Mouse (Mus musculus) MEL (cell line): ENCODE data around the gene Snx29.

Experiments
- CTCF ChIP-seq, 3 experiments: IDR thresholded peaks in 2 of 3; conservative IDR thresholded peaks in 1 of 3; 2 replicates each; pipeline ENCODE4 v1.5.1; 2011 to 2012; ENCODE audit warnings: low read length in 3 of 3, low read depth in 2 of 3, mild to moderate bottlenecking in 2 of 3, improper control_type of control experiment in 1 of 3, inconsistent platforms in 1 of 3, mixed read lengths in 1 of 3, moderate library complexity in 1 of 3; ENCODE audit not compliant: control insufficient read depth in 1 of 3, insufficient read depth in 1 of 3, poor library complexity in 1 of 3, severe bottlenecking in 1 of 3
- HCFC1 ChIP-seq: IDR thresholded peaks from 2 replicates; pipeline ENCODE4 v1.6.1; 2012; ENCODE audit warnings: low read depth, mild to moderate bottlenecking, inconsistent platforms, low read length, improper control_type of control experiment, moderate library complexity
- JUND ChIP-seq: IDR thresholded peaks from 2 replicates; pipeline ENCODE4 v1.6.1; 2011; ENCODE audit warnings: low read depth, mild to moderate bottlenecking, improper control_type of control experiment, low read length
- MXI1 ChIP-seq: IDR thresholded peaks from 2 replicates; pipeline ENCODE4 v1.6.1; 2011; ENCODE audit warnings: mild to moderate bottlenecking, low read depth, low read length, improper control_type of control experiment
- ZC3H11A ChIP-seq: IDR thresholded peaks from 2 replicates; pipeline ENCODE4 v1.6.1; 2012; ENCODE audit warnings: low read depth, mild to moderate bottlenecking, inconsistent platforms, low read length, improper control_type of control experiment

DNA sequence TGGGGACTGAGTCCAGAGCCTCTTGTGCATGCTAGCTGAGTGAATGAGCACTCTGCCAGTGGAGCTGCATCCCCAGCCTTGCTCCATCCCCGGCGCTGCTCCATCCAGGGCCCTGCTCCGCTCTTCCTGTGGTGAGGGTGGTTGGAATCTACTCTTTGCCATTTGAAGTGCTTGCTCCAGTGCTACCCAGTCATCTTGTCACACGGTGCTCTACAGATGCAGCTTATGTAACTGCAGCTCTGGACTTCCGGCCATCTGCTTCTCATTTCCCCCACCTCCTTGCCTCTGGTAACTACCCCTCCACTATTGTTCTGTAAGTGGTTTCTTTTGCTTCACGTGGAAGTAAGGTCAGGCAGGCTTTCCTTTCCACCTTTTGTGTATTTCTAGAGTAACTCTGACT is 5.4 kb upstream of the Snx29 start:
- TF ChIP-seq CTCF (IDR thresholded peaks at IDR 0.05 in 2 of 3, conservative IDR thresholded peaks at IDR 0.05 in 1 of 3; ENCODE audit: control insufficient read depth in 1 of 3, insufficient read depth in 1 of 3, low read depth in 2 of 3, low read length in 3 of 3, poor library complexity in 1 of 3, severe bottlenecking in 1 of 3) (no peak), MXI1 (no peak), ZC3H11A (no peak), HCFC1 (no peak), JUND (no peak)
